Mouse (Mus musculus) liver (tissue): ENCODE results near the gene Lcn3.
"Not testable (repeated sequence)": the region's sequence is repeated elsewhere in the genome, so short reads cannot be mapped to it uniquely, and the experiment has no call there.

Experiments
- DNase-seq: peaks from one replicate; pipeline ENCODE4 v3.0.0-alpha.2; 2020; ENCODE audit warnings: mixed read lengths

Gene Lcn3

GRCm38 (mm10) chr2:25765269-25765668 lies at the start of gene Lcn3:
TSS of gene Lcn3 (plus strand) at chr2:25765569.
- no peak for DNase-seq

DNA sequence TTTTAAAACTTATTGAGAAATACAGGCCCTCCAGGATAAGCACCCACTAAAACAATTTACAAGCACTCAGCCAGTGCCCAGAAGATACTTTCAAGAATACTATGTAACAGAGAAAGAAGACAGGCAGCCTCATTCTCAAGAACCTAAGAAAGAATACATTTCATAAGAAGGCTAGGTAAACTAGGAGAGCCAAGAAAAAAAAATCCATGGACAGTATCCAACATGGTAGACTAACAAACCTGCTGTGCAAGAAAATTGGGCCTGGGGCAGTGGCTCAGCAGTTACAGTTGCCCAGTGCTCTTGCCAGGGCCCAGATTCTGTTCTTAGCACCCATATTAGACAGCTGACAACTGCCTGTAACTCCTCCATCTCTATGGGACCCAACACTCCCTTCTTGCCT lies 48.1 kb upstream of the Lcn3 start:
- no peak for DNase-seq

GRCm38 (mm10) chr2:25733199-25733930 lies 32.0 kb upstream of the Lcn3 start:
- no peak for DNase-seq

- DNase-seq, result not testable (repeated sequence)
Observed at GRCm38 (mm10) chr2:25736709-25737108, 28.7 kb upstream of the Lcn3 start, which contains the start of gene Obp2b. TSS of gene Obp2b (plus strand) at chr2:25737009.

GRCm38 (mm10) chr2:25741671-25742070 lies 23.7 kb upstream of the Lcn3 start:
- no peak for DNase-seq

DNA sequence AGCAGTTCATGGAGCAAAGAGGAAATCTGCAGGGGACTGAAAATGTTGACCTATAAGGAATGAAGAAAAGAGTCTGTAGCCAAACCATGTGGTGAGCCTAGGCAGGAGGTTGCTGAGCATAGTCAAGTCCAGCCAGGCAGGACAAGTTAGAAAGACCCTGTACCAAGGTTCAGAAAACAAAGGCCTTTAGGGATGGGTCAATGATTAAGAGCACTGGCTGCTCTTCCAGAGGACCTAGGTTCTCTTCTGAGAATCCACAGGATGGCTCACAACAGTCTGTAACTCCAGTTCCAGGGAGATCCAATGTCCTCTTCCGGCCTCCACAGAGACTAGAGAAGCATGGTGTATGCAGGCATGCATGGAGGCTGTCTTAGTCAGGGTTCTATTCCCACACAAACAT lies 11.2 kb upstream of the Lcn3 start:
- no peak for DNase-seq

GRCm38 (mm10) chr2:25758064-25758625 lies 7.2 kb upstream of the Lcn3 start:
- no peak for DNase-seq

DNA sequence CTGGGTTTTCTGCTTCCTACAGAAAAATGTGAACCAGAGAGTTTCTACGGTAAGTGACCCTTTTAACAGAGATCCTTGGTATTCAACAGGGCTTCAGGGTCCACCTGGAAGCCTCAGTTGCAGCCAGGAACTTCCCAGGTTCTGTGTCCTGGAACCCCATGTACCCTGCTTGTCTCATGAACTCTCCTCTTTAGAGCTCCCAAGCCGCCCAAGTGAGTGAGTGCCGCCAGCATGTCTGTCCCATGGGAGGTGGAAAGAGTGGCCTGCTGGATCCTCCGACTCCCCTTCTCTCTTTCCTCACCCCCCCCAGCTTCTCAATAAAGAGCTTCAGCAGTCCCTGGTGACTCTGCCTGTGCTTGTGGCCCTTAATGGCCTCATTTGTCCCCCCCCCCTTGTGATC lies 2.4 kb downstream of the Lcn3 start:
- DNase-seq, result no peak

DNA sequence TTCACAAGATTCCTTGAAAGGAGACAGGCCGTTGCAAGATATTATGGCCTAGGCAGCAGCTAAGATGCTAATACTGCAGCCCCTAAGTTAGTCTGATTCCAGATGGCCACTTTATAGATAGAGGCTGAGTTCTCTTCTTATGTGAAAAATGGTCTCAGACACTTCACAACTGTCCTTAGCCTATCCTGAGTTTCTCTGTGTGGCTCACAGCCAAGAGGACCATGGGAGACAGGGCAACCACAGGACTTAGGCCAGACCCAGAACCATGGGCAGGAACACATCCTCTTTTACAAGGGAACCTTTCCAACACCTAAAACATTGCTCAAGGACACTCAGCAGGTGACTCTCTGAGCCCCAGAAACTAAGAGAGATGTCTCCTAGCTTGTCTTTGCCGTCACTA lies 8.1 kb downstream of the Lcn3 start:
- DNase-seq, result no peak

GRCm38 (mm10) chr2:25774640-25775039 lies 9.3 kb downstream of the Lcn3 start:
- DNase-seq, result no peak

DNA sequence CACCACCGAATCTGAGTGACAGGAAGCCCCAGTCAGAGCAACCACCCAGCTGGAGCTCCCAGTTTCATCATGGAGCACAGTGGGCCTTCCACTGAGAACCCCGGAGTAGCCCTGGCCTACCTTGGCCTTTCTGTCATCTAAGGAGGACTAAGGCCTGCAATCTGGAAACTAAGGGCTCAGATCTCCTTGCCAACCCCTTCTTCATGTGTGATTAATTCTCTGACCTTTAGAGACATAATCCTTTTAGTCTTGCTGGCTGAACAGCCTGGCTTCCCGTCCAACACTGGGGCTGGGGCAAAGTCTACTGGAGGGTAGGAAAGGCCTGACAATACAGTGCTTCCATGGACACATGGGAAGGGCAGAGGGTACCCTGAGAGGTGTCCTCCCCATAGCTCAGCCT lies 10.6 kb downstream of the Lcn3 start:
- no peak for DNase-seq

GRCm38 (mm10) chr2:25776717-25777116 lies 11.3 kb downstream of the Lcn3 start, which contains the start of gene Lcn11:
TSS of gene Lcn11 (plus strand) at chr2:25777017.
- no peak for DNase-seq

DNA sequence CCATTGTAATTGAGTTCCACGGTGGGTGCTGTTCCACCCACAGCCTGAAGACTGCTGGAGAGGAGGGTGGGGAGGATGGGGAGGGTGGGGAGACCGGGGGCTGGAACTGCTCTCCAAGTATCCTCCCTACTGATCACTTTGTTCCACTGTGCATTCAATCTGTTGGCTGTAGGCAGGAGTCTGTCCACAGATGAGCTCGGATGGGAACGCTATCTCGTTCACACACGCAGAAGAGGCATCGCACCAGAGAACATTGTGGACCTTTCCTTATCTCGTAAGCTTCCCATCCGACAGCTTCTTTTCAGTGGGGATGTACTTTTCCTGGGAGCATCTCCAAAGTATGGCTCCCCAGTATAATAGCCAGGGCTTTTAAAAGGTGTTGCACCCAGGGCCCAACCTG lies 13.7 kb downstream of the Lcn3 start:
- DNase-seq, result no peak

- DNase-seq, result no peak
Observed at GRCm38 (mm10) chr2:25780921-25781320, 15.6 kb downstream of the Lcn3 start.

DNA sequence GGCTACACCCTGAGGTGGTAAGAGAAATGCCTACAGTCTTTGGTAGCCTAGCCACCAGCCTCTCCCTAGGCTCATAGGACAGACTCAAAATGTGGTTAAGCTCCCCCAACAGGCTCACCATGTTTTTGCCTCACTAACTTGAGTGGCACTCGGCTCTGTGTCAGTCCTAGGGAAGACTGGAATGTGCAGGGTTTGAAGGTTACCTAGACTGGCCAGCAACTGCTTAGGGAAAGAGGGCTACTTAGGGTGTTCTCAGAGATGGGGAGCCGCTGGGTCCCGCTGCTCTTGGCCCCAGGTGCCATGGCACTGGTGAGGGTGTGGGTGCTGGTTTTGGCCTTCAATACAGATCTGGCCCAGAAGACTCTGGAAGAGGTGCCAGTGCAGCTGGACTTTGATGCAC lies 16.6 kb downstream of the Lcn3 start, which contains the start of gene Gm13539:
Gm13539 (plus strand) TSS at position 301 of the 400 bp plus-strand sequence.
- DNase-seq, result no peak

- DNase-seq, result no peak
Observed at GRCm38 (mm10) chr2:25785573-25786322, 20.4 kb downstream of the Lcn3 start.

- peak; percentile 21 for DNase-seq
Observed at GRCm38 (mm10) chr2:25789092-25789491, 23.7 kb downstream of the Lcn3 start.

- no peak for DNase-seq
Observed at GRCm38 (mm10) chr2:25797635-25798034, 32.3 kb downstream of the Lcn3 start.

DNA sequence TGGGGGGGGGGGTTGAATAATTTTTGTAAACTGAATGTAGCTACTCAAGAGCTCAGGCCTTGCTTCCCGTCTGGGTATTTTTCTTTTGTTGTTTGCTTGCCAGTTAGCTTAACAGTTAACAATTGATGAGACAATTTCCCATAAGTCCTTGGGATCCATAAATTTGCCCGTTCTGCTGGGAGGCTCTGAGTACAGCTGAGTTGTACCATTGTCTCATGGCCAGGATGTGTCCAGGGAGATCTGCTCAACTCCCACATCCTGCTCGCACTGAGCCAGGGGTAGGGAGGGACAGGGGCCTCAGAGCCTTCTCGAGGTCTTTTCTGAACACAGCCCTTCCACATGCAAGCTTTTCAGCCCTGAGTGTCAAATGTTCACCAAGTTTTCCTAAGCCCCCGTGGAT lies 32.7 kb downstream of the Lcn3 start:
- no peak for DNase-seq

GRCm38 (mm10) chr2:25811711-25812110 lies 46.3 kb downstream of the Lcn3 start:
- no peak for DNase-seq

- no peak for DNase-seq
Observed at GRCm38 (mm10) chr2:25813364-25813763, 48.0 kb downstream of the Lcn3 start.

DNA sequence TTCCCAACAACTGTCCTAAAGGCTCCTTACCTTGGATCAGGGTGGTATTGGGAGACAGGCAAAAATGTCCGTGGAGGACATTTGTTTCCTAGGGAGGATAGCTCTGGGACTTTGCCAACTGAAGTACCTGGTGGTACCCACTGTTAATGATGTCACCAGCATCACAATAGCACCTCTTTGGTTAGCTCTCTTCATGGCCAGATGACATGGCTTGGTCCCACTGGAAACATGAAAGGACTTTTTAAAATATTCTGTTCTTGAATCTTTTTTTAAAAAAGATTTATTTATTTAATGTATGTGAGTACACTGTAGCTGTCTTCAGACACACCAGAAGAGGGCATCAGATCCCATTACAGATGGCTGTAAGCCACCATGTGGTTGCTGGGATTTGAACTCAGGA lies 50.4 kb downstream of the Lcn3 start, which contains the start of gene Glt6d1:
Glt6d1 (minus strand) TSS at position 101 of the 400 bp plus-strand sequence.
- DNase-seq, result not testable (repeated sequence)
